Mouse (Mus musculus) erythroblast, embryonic 14.5 days (primary cell): ENCODE data around the gene Gm28372. TPM values are rescaled to one million over a fixed set of nuclear protein-coding genes. Genes with fewer than 3 reads are reported as not detected.

Experiments
- H3K27me3 ChIP-seq: 2 replicates; pipeline ENCODE4 v1.6.1; 2012; ENCODE audit warnings: inconsistent platforms; ENCODE audit not compliant: control insufficient read depth
- H3K36me3 ChIP-seq: 2 replicates; pipeline ENCODE4 v1.6.1; 2012; ENCODE audit warnings: mild to moderate bottlenecking, inconsistent platforms; ENCODE audit not compliant: control insufficient read depth
- H3K4me1 ChIP-seq: 2 replicates; pipeline ENCODE4 v1.6.1; 2012; ENCODE audit warnings: inconsistent platforms; ENCODE audit not compliant: control insufficient read depth
- H3K4me3 ChIP-seq: replicated peaks from 2 replicates; pipeline ENCODE3; 2012; ENCODE audit warnings: moderate library complexity, mild to moderate bottlenecking, inconsistent platforms
- H3K9me3 ChIP-seq: 2 replicates; pipeline ENCODE4 v1.6.1; 2012; ENCODE audit warnings: low read length, inconsistent platforms, mixed read lengths; ENCODE audit not compliant: control insufficient read depth
- GATA1 ChIP-seq: IDR thresholded peaks from 2 replicates; pipeline ENCODE4 v1.6.1; 2012; ENCODE audit warnings: low read length, inconsistent platforms, mixed read lengths
- TAL1 ChIP-seq: IDR thresholded peaks from 3 replicates; pipeline ENCODE4 v1.6.1; 2012; ENCODE audit warnings: low read length, inconsistent platforms, mixed read lengths
- polyA plus RNA-seq: library from polyadenylated mRNA; stranded (reverse); fragments of >175 nt; gene quantifications from 2 replicates; pipeline ENCODE4 v1.2.3, GENCODE M21; 2012

Gene Gm28372
- polyA plus RNA-seq, 1 experiment = not detected

DNA sequence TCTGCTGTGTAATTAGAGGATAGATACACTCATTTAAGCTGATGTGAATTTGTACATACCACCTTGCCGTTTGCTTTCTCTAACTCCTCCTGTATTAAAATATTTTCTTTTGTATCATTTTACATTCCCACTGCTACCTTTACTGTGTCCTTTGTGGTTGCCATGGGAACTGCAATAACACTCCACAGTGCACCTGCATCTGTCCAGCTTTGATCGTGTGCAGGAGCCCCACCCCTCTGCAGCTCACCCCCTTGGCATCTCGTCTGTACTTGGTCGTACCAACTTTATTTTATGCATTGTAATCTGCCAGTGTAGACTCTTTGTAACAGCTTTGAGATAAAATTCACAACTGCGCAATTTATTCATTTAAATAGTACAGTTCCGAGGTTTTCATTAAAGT lies 21.1 kb upstream of the Gm28372 start:
- no peak overlapping the region for H3K4me3 ChIP-seq

DNA sequence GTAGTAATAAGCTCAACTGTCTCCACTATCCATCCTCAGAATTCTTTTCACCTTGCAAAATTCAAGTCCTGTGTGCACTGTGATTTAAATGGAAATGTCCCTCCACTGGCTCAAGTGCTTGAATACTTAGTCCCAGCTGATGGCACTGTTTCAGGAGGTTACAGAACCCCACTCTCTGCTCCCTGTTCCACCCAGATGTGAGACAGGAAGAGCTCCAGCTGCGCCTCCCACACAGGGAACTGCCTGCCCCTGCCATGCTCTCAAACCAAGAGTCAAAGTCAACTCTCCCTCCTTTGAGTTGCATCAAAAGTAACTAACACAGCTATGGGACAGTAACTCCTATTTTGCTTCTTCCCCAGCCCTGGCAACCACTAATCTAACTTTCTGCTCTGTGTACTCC lies 18.8 kb upstream of the Gm28372 start:
- Histone ChIP-seq H3K27me3 (peaks cover 4% of the 10 kb centered on the region; the same call in 1 of the 2 replicates), H3K4me1 (no peaks in the 10 kb centered on the region), H3K9me3 (no peaks in the 10 kb centered on the region), H3K36me3 (no peaks in the 10 kb centered on the region), H3K4me3 (no peak overlapping the region)
- TF ChIP-seq TAL1 (no peak), GATA1 (no peak)

More for the DNA sequence above, 21.1 kb upstream of the Gm28372 start:
- no peaks in the 10 kb centered on the region for H3K9me3 ChIP-seq
- H3K36me3 ChIP-seq = no peaks in the 10 kb centered on the region
- no peaks in the 10 kb centered on the region for H3K4me1 ChIP-seq
- H3K27me3 ChIP-seq = peaks cover 6% of the 10 kb centered on the region; the same call in 1 of the 2 replicates
- TF ChIP-seq GATA1 (no peak), TAL1 (no peak)

- Histone ChIP-seq H3K9me3 (no peaks in the 10 kb centered on the region), H3K4me1 (no peaks in the 10 kb centered on the region), H3K4me3 (no peak overlapping the region), H3K27me3 (peaks cover 4% of the 10 kb centered on the region; the same call in 1 of the 2 replicates), H3K36me3 (no peaks in the 10 kb centered on the region)
- TF ChIP-seq GATA1 = no peak
- TF ChIP-seq TAL1 = no peak
Measured at GRCm38 (mm10) chr2:130388796-130389195, 16.2 kb upstream of the Gm28372 start.

DNA sequence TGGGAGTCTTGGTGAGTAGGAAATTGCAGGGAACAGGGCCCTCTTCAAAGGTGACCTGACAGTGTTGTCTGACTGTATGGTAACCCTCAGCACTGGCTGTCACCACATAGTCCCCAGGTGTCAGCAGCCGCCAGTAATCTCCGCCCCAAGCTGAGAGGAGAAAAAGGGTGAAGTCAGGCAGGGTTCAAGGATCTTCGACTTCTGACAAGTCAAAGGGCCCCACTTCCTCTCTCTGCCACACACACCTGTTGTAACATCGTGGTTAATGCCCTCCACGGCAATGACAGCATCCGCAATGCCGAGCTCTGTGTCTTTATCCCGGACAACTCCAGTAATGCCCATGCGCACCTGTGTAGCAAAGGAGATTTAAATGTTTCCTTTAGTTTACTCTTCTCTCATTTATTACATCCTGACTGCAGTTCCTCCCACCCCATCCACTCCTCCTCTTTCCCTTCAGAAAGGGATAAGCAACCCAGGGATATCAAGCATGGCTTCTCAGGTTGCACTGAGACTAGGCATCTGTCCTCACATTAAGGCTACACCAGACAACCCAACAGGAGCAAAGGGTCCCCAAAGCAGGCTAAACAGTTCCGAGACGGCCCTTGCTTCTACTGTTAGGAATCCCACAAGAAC lies 13.9 kb upstream of the Gm28372 start:
- H3K4me3 ChIP-seq = no peak overlapping the region
- no peaks in the 10 kb centered on the region for H3K36me3 ChIP-seq
- H3K27me3 ChIP-seq = peaks cover 7% of the 10 kb centered on the region
- H3K4me1 ChIP-seq = no peaks in the 10 kb centered on the region
- TF ChIP-seq TAL1 = no peak
- TF ChIP-seq GATA1 = no peak
- no peaks in the 10 kb centered on the region for H3K9me3 ChIP-seq

DNA sequence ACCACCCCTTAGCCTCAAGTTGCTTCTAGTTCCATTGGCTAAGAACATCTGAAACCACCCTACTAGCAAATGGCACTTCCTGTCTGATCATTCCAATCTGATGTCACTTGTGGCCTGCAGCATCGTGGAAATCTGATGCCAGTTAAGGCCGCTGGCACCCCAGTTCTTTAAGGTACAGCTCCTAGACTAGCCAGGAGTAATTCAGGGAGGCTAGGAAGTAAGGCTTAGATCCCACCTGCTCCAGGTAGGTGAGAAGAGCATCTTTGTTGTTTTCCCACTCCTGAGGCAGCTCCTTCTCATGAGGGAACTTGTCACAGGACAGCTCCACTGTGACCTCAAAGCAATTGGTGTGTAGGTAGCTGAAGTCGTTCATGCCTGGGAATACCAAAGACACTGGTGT lies 12.2 kb upstream of the Gm28372 start:
- Histone ChIP-seq H3K36me3 (no peaks in the 10 kb centered on the region), H3K4me3 (no peak overlapping the region), H3K9me3 (no peaks in the 10 kb centered on the region), H3K27me3 (peaks cover 22% of the 10 kb centered on the region), H3K4me1 (peaks cover 2% of the 10 kb centered on the region; the same call in 1 of the 2 replicates)
- TF ChIP-seq GATA1 (no peak), TAL1 (no peak)

DNA sequence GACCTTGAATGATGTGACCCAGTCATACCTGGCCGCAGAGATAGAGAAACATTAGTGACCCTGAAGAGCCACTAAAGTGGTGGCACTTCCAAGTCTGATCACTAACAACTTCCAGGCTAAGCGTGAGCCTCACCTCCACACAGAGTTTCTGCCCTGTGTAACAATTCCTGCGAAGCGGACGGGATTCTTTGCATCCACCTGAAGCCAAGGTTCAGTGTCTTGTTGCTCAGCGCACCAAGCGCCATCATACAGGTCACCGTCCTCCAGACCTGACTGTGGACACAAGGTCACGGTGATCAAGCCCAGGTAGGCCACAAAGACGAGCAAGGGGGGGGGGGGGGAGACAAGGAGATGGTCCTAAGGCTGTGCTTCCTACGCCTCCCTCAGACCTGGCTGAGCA lies 9.3 kb upstream of the Gm28372 start:
- H3K4me1 ChIP-seq = peaks cover 2% of the 10 kb centered on the region; the same call in 1 of the 2 replicates
- H3K27me3 ChIP-seq = peaks cover 37% of the 10 kb centered on the region
- no peak for TF ChIP-seq GATA1
- TF ChIP-seq TAL1 = no peak
- H3K4me3 ChIP-seq = no peak overlapping the region
- H3K36me3 ChIP-seq = no peaks in the 10 kb centered on the region
- no peaks in the 10 kb centered on the region for H3K9me3 ChIP-seq

DNA sequence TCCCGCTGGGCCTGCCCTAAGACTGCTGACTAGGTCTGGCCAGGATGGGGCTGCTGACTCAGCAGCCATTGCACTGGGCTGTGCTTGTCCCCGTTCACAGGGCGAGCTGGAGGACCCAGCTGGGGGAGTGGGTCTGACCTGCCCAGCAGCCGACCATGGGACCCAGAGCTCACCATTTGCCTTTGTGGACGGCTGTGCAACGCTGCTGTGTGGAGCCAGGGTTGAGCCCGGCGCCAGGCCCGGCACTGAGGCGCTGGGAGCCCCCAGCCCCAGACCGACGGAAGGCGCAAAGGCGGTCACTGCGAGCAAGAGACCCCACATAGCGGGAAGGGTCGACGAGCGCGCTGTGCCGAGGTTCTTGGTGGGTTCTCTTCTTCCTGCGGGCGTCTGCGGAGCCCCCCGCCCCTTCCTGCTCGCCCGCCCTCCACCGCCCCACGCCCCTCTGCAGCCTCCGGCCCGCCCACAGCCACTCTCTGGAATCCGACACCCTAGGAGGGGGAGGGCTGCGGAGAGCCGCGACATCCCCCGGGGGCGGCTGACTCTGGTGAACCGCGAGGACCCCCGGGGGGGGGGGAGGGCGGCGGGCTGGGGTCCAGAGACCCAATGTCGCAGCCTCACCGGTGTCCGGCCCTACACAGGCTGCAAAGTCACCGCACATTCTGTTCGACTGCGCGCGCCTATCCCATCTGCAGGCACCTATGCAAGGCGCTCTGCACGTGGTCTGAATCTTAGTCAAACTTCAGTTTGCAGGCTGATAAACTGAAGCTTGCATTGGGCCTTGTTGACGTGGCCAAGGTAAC lies 7.7 kb upstream of the Gm28372 start, which contains the start of gene Cpxm1:
TSS of gene Cpxm1 (minus strand) at position 389 of the 800 bp plus-strand sequence.
- Histone ChIP-seq H3K27me3 (peaks cover 37% of the 10 kb centered on the region), H3K4me1 (peaks cover 2% of the 10 kb centered on the region; the same call in 1 of the 2 replicates), H3K4me3 (peak within 1 kb of the TSS; percentile 38), H3K9me3 (no peaks in the 10 kb centered on the region), H3K36me3 (no peaks in the 10 kb centered on the region)
- TF ChIP-seq GATA1 (no peak), TAL1 (no peak)

DNA sequence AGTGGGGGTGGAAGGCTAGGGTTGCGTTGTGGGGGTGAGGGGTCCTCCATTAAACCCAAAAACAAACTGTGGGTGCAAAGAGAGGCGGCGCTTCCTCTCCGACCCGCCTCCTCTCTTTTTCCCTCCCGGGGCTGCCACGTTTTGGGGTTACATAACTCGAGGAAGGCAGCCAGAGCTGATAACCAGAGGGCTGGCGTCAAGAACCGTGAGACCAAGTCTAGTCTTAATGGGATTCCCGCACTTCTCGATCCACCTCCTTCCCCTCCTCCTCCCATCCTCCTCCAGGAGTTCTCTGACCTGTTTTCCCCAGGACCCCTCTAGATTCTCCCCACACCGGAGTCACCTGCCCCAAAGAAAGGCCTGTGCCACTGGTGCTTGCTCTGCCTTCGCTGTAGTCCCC lies 6.9 kb upstream of the Gm28372 start:
- Histone ChIP-seq H3K4me1 (peaks cover 2% of the 10 kb centered on the region; the same call in 1 of the 2 replicates), H3K36me3 (no peaks in the 10 kb centered on the region), H3K9me3 (no peaks in the 10 kb centered on the region), H3K4me3 (no peak overlapping the region), H3K27me3 (peaks cover 41% of the 10 kb centered on the region)
- TF ChIP-seq GATA1 (no peak), TAL1 (no peak)

DNA sequence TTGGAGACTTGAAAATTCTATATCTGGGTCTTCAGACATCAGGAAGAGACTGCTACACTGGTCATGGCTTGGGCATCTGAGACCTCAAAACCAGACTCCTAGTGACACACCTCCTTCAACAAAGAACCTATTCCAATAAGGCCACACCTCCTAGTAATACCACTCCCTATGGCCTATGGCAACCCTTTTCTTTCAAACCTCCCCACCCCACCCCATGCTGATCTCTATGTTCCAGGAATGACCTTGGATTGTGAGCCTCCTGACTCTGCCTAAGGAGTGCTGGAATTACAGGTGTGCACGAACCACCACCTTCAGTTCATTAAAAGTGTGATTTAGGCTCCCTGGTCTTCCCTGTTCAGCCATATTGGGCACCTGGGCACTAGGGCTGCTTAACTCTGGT lies 5.0 kb upstream of the Gm28372 start:
- H3K27me3 ChIP-seq = peaks cover 41% of the 10 kb centered on the region
- no peaks in the 10 kb centered on the region for H3K9me3 ChIP-seq

More for the DNA sequence above, 5.0 kb upstream of the Gm28372 start:
- no peak overlapping the region for H3K4me3 ChIP-seq
- TF ChIP-seq GATA1 = no peak
- peaks cover 2% of the 10 kb centered on the region; the same call in 1 of the 2 replicates for H3K4me1 ChIP-seq
- H3K36me3 ChIP-seq = no peaks in the 10 kb centered on the region
